In genomic region chr11:58199229-58200037, GRCm38 (mm10) we compare ENCODE assay signal across 7 mouse cellular contexts. TPM values are rescaled to one million over a fixed set of nuclear protein-coding genes. Genes with fewer than 3 reads are reported as not detected.
A peak's percentile ranks its signal among the peaks of the same experiment; 100 is the strongest.
DNase-seq lines count a peak whose midpoint lies in the region; ATAC-seq and TF ChIP-seq lines count a peak whose summit lies in the region.
"Not testable (repeated sequence)": the region's sequence is repeated elsewhere in the genome, so short reads cannot be mapped to it uniquely, and the experiment has no call there.

Igtp (plus strand) TSS chr11:58199556.
Irgm2 (plus strand) TSS chr11:58199618.

- peak within 1 kb of the TSS; percentile 62 for H3K4me2 ChIP-seq in embryonic facial prominence, embryonic 14.5 days (ENCODE audit: low read depth, low read length)
- peak within 1 kb of the TSS; percentile 65 for H3K4me2 ChIP-seq in limb, embryonic 15.5 days
- peak within 1 kb of the TSS; percentile 54 for H3K4me2 ChIP-seq in midbrain, embryonic 15.5 days

- peak; percentile 90 for DNase-seq in adrenal gland, adult 2 months
- DNase-seq in embryonic facial prominence, embryonic 14.5 days (ENCODE audit: low spot score), result peak; percentile 68
- peak; percentile 89 to 91 for DNase-seq in heart, adult 2 months
- peak; percentile 89 for DNase-seq in kidney, adult 18-20 months
- DNase-seq in spleen, adult 12 weeks (ENCODE audit: low spot score), result peak; percentile 85

- H3K4me3 ChIP-seq in embryonic facial prominence, embryonic 14.5 days (ENCODE audit: low read depth, low read length), result peak within 1 kb of the TSS; percentile 63
- peak within 1 kb of the TSS; percentile 85 for H3K4me3 ChIP-seq in heart, adult 2 months
- H3K4me3 ChIP-seq in limb, embryonic 15.5 days, result peak within 1 kb of the TSS; percentile 60
- H3K4me3 ChIP-seq in midbrain, embryonic 15.5 days, result peak within 1 kb of the TSS; percentile 38

- not testable (repeated sequence) for H3K4me1 ChIP-seq in embryonic facial prominence, embryonic 14.5 days (ENCODE audit: control insufficient read depth, insufficient read depth, low read length); limb, embryonic 15.5 days; midbrain, embryonic 15.5 days
- peaks cover 12% of the 10 kb centered on the region for H3K4me1 ChIP-seq in heart, adult 2 months (ENCODE audit: control insufficient read depth, insufficient read depth, low read length)

- WGBS in embryonic facial prominence, embryonic 14.5 days, result 14% methylated on average over 11 of the region's 15 CpGs
- 2% methylated on average over 14 of the region's 15 CpGs for WGBS in heart, adult 2 months
- WGBS in limb, embryonic 15.5 days, result 5% methylated on average over 14 of the region's 15 CpGs
- 11% methylated on average over 15 of the region's 15 CpGs for WGBS in midbrain, embryonic 15.5 days

- peak; percentile 81 for TF ChIP-seq POLR2A in heart, adult 2 months (IDR thresholded peaks at IDR 0.05; ENCODE audit: insufficient read depth, low read depth, low read length)

- not testable (repeated sequence) for H3K27me3 ChIP-seq in embryonic facial prominence, embryonic 14.5 days (replicated peaks; ENCODE audit: control insufficient read depth, insufficient read depth, low read length); heart, adult 2 months (ENCODE audit: control insufficient read depth, insufficient read depth, low read length); limb, embryonic 15.5 days; midbrain, embryonic 15.5 days (replicated peaks)

- H3K27ac ChIP-seq in embryonic facial prominence, embryonic 14.5 days (replicated peaks; ENCODE audit: low read depth, low read length); limb, embryonic 15.5 days; midbrain, embryonic 15.5 days: not testable (repeated sequence)
- peak within 1 kb of the TSS; percentile 91 for H3K27ac ChIP-seq in heart, adult 2 months

- intact Hi-C loops in heart, adult 2 months (cut with DNase I), result loop anchor here (2.0 kb wide), 2 partner anchors 15 to 25 kb away; no protein-coding TSS in a partner anchor

- H3K79me2 ChIP-seq in heart, adult 2 months (replicated peaks; ENCODE audit: control insufficient read depth, insufficient read depth, low read length), result not testable (repeated sequence)

- not testable (repeated sequence) for TF ChIP-seq CTCF in heart, adult 2 months (IDR thresholded peaks at IDR 0.05)

- H3K9me3 ChIP-seq in embryonic facial prominence, embryonic 14.5 days (ENCODE audit: control insufficient read depth, low read length); limb, embryonic 15.5 days; midbrain, embryonic 15.5 days: not testable (repeated sequence)

- peak; percentile 86 for ATAC-seq in embryonic facial prominence, embryonic 14.5 days (ENCODE audit: low read depth)
- peak; percentile 55 for ATAC-seq in limb, embryonic 15.5 days (ENCODE audit: insufficient number of reproducible peaks, low FRiP score, low TSS enrichment, low read depth)
- ATAC-seq in midbrain, embryonic 15.5 days (replicated peaks), result not testable (repeated sequence)

- H3K36me3 ChIP-seq in embryonic facial prominence, embryonic 14.5 days (ENCODE audit: control insufficient read depth, insufficient read depth, low read length); heart, adult 2 months (ENCODE audit: control insufficient read depth, insufficient read depth, low read length); limb, embryonic 15.5 days; midbrain, embryonic 15.5 days (replicated peaks): not testable (repeated sequence)

- TF ChIP-seq EP300 in heart, adult 2 months (IDR thresholded peaks at IDR 0.05; ENCODE audit: insufficient read depth, low read depth, low read length), result 0 out of 2 replicates have a peak, but pooled peaks have one; percentile 15

- peak within 1 kb of the TSS; percentile 56 for H3K9ac ChIP-seq in embryonic facial prominence, embryonic 14.5 days (ENCODE audit: low read depth, low read length)
- peak within 1 kb of the TSS; percentile 89 for H3K9ac ChIP-seq in heart, adult 2 months (ENCODE audit: low read depth, low read length)
- H3K9ac ChIP-seq in limb, embryonic 15.5 days, result peak within 1 kb of the TSS; percentile 55
- 0 out of 2 replicates have a peak within 1 kb of the TSS, but pooled peaks have one; percentile 12 for H3K9ac ChIP-seq in midbrain, embryonic 15.5 days

RNA-seq across cellular contexts. Expression of gene Igtp, which starts in this region (rescaled TPM):
- total RNA-seq in adrenal gland, adult 2 months (2021), result 10 to 100 TPM; 18.2 to 22.0 TPM
- 8.6 and 10.2 TPM in 2 replicates for polyA plus RNA-seq in adrenal gland, adult 2 months (2012; rRNA removed)
- polyA plus RNA-seq in embryonic facial prominence, embryonic 14.5 days (2014; fragmentation: Nextera tagmentation; extraction: Ambion mirVana), result 10.5 and 16.7 TPM in 2 replicates
- total RNA-seq in heart, adult 2 months (2021), result 10 to 100 TPM in 1 of 2 experiments, 1 to 10 TPM in 1; 9.3 to 12.4 TPM
- 14.1 and 16.4 TPM in 2 replicates for polyA plus RNA-seq in heart, adult 2 months (2012; rRNA removed)
- polyA plus RNA-seq in limb, embryonic 15.5 days (2015; fragmentation: Nextera tagmentation; extraction: Ambion mirVana), result 6.6 and 12.8 TPM in 2 replicates
- 1.3 and 1.9 TPM in 2 replicates for polyA plus RNA-seq in midbrain, embryonic 15.5 days (2015; fragmentation: Nextera tagmentation; extraction: Ambion mirVana)

RNA-seq across cellular contexts. Expression of gene Irgm2, which starts in this region (rescaled TPM):
- 10 to 100 TPM; 11.3 to 14.5 TPM for total RNA-seq in adrenal gland, adult 2 months (2021)
- polyA plus RNA-seq in adrenal gland, adult 2 months (2012; rRNA removed), result 8.5 and 12.6 TPM in 2 replicates
- polyA plus RNA-seq in embryonic facial prominence, embryonic 14.5 days (2014; fragmentation: Nextera tagmentation; extraction: Ambion mirVana), result 4.4 and 5.7 TPM in 2 replicates
- 10 to 100 TPM; 10.6 to 16.4 TPM for total RNA-seq in heart, adult 2 months (2021)
- 11.9 and 18.3 TPM in 2 replicates for polyA plus RNA-seq in heart, adult 2 months (2012; rRNA removed)
- polyA plus RNA-seq in limb, embryonic 15.5 days (2015; fragmentation: Nextera tagmentation; extraction: Ambion mirVana), result 2.6 and 6.1 TPM in 2 replicates
- 1.2 and 2.0 TPM in 2 replicates for polyA plus RNA-seq in midbrain, embryonic 15.5 days (2015; fragmentation: Nextera tagmentation; extraction: Ambion mirVana)

Comparison
In these comparisons a context has a peak if more than half of its experiments do, and no peak if none do; other contexts are left out.
1. H3K9ac ChIP-seq: peak in every context shown above with its lines; median percentile 89 in heart, adult 2 months; 56 in embryonic facial prominence, embryonic 14.5 days; 55 in limb, embryonic 15.5 days; 12 in midbrain, embryonic 15.5 days.